Mouse (Mus musculus) adrenal gland, postnatal 14 days (tissue): ENCODE measurements around the gene Adipoq. TPM values are rescaled to one million over a fixed set of nuclear protein-coding genes. Genes with fewer than 3 reads are reported as not detected.
"Not testable (repeated sequence)": the region's sequence is repeated elsewhere in the genome, so short reads cannot be mapped to it uniquely, and the experiment has no call there.

ENCODE experiments used
- DNase-seq: peaks from one replicate; pipeline ENCODE4 v3.0.0; 2021; ENCODE audit warnings: mixed read lengths
- total RNA-seq: library from RNA; stranded (reverse); gene quantifications from 2 replicates; pipeline ENCODE4 v1.2.3, GENCODE M21; 2021

Adipoq gene
- total RNA-seq, 1 experiment from 2014 or later = 317 TPM

DNA sequence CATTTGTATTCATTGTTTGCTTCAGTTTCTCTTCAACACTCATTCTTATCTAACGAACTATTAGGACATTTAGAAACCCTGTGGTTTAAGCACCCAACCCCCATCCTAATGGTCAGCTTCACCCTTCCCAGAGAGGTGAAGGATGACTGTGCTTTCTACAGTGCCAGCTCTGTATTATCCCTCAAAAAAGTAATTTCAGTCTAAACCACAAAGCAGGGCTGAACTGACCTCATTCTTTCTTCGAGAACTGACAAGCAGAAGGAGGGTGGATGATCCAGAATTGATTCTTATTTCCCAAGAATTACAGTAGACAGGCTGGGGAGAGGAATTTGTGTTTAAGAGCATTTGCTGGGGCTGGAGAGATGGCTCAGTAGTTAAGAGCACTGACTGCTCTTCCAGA, 13.4 kb downstream of the Adipoq start:
- peak; percentile 30 for DNase-seq

DNA sequence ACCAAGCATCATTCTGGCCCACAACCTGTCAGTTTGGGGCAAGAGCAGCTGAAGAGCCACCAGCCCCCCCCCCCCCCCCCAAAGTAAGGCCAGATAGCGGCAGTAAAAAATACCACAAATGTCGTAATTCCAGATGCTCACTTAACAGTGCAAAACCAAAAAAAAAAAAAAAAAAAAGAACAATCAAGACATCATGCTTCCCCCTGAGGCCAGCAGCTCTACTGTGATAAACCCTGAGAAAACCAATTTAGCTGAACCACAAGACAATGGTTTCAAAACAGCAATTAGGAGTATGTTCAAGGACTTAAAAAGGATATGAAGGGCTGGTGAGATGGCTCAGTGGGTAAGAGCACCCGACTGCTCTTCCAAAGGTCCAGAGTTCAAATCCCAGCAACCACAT, 15.8 kb downstream of the Adipoq start:
- DNase-seq = no peak

DNA sequence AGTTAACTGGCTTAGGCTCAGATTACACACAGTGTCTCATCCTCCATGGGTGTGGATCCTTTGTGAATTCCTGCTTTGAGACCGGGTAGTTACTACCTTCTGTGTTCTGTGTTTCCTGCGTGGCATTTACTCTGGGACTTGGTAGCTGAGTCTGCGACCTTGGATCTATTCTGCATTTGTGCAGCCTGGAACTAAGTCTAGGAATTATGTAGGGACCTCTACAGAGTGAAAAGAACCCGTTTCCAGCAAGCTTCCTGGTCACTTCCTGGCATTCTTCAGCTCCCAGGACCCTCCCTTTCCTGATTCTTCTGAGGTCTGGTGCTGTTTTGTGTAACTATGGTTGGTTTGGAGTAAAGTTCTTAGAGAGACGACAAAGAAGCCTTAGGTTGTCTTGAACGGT, 18.1 kb downstream of the Adipoq start:
- no peak for DNase-seq

DNA sequence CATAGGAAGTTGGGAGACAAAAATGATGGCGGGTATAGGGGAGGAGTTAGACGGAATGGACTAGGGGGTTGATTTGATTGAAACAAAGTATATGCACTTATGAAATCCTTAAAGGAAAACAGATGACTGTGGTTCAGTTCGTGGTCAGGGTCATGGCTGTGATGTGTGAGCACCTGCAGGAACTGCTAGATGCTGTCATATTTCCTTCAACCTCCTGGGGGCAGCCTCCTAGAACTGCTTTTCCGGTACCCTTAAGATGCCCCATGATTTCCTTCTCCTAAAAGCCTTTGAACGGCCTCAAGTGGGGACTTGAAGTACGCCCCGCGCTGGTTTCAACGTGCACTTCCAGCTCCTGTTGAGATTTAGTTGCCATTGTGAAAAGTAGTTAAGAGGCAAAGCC, 19.1 kb downstream of the Adipoq start:
- no peak for DNase-seq

DNA sequence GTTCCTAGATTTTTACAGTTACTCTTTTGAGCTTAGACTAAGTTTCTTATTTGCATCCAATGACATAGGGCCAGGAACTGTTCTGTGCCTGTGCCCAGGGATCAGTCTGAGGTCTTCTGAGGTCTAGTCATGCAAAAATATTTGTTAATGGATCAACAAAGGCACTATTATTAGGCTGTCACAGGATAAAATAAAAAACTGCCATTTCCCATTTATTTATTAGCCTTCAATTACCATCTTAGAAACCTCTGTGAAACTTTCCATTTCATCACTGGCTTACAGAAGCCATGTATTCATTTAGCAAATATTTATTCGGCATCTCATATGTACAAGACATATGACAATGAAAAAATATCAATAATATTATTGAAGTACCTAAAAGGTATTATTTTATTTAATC, 20.3 kb downstream of the Adipoq start:
- no peak for DNase-seq

DNA sequence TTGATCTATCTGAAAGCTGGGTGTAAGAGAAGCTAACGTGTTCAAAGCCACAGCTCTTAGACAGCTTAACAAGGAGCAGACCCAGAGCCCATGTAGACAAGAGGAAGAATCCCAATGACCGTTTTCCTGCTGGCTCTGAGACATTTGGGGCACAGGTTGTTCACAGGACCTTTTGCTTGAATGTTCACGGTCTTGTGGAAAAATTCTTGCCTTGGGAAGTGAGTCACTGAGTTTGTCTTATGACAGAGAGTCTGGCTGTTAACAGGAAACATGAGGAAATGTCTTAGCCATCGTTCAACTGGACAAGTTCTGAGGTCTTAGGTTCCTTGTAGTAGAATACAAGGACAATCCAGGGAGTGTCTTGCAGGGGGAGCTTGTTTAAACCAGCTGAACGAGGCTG, 20.7 kb downstream of the Adipoq start:
- DNase-seq = peak; percentile 46

DNA sequence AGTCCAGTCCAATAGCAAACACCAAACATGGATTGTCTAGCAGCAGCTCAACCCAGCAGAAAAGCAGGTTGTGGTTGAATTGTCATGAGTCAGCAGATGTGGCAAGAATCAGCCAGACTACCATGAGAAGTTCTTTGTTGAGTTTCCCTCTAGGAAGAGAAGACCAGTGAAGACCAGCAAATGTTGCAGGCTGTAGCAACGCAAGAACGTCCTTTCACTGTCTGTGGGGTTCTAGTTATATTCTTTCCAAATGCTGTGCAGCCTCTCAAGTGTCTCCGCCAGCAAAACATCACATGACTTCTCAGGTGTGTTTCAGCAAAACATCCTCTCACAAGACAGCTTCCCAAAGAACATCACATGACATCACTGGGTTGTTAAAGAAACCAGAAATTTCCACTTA, 24.5 kb downstream of the Adipoq start:
- DNase-seq = no peak

DNA sequence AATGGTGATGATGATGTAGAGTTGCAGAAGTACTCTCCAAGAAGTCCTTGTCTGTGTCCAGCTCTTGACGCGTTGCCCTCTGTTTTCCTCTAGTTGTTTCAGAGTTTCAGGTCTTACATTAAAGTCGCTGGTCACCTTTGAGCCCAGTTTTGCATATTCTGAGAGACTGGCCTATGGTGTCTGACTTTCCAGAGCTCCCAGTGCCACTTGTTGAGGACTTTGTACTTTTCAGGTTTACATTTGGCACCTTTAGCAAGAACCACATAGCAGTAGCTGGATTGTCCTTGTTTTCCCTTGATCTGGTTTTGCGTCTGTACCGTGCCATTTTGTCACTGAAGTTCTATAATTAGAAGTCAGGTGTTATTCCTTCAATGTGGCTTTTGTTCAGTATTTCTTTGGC, 27.6 kb downstream of the Adipoq start:
- no peak for DNase-seq

DNA sequence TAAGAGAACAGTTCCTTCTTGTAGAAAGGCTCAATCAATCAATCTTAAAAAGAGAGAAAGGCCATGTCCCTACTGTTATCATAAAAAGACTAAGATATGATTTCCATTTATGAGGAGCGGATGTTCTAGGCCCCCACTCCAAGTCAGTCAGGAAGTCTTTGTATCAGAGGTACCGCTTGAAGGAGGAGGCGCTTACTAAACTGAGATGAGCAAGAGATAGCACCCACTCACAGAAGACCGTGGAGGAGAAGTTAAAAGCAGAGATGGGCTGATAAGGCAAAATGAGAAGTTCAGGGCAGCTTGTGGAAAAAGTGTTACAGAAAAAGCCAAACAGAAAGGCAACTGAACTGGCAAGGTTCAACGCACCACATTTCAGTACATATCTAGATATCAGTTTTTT, 28.5 kb downstream of the Adipoq start:
- DNase-seq = no peak

DNA sequence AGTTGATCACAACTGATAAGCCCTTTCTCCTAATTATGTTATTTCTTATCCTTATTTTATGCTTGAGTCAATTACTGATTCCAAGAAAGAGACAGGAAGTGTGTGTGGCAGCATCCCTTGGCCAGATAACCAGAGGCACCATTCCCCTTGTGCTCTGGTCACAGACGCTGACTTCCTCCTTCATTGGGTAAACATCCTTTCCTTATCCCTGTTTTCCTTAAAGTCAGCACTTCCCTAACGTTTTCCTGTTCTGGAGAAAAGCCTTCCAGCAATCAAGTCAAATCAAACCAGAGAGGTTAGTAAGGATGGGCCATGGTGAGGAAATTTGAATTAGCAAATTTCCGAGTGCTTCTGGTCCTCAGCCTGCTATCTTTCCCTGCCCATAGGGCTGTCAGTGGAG, 29.6 kb downstream of the Adipoq start:
- no peak for DNase-seq

DNA sequence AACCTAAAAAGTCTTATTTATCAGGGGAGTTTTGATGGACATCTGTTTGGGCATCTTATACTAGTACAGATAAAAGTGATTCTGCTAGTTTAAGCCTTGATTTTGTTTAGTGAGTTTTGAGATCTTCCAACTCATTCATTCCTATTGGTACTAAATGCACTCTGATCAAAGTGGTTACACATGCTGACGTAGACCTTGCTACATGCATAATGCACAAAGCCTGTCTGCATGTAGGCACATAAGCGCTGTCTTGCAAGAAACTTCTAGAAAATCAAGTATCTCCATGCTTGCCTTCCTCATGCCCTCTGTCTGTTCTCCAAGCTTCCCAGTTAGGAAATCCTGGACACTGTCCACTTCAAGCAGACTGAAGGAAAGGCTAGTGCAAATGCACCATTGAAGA, 31.5 kb downstream of the Adipoq start:
- DNase-seq = no peak

DNA sequence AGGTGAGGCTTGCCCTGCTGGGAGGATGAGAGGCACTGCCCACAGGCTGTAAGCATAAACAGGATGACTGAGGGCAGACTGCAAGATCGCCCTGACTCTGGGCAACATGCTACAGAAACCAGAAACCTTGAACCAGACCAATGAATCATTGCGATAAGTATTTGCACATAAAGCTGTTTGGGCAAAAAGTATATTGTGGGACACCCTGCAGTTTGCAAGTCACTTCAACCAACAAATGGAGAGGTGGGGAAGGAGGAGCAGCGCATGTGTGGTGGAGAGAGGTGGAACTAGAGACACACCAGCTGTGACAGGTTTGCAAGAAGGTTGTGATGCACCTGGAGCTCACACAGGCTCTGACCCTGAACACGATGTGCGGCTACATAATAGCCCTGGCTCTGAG, 32.5 kb downstream of the Adipoq start:
- DNase-seq = no peak

DNA sequence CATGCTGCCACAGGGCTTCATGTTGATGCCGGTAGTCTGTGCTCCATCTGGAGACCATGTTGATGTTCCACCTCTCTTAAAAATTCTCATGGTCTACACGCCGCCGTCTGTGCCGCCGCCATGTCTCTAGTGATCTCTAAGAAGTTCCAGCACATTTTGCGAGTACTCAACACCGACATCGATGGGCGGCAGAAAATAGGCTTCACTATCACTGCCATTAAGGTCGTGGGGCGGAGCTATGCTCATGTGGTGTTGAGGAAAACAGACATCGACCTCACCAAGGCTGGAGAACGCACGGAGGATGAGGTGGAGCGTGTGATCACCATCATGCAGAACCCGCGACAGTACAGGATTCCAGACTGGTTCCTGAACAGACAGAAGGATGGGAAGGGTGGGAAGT, 33.1 kb downstream of the Adipoq start:
- DNase-seq = not testable (repeated sequence)

DNA sequence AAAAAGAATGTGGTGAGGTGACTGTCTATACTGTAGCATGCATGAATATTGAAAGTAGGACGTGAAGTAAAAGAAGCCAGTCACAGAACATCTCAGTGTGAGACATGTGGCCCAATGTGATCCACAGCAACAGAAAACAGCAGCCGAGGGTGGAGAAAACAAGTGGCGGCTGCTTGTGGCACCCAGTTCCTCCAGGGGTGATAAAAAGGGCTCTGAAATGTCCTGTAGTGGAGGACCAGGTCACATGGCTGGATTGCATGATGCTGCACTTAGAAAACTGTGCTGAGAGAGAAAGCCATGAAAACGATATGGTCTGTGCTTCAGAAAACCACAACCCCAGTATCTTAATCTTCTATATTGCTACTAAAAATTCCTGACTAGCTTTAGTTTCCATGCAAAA, 34.7 kb downstream of the Adipoq start:
- no peak for DNase-seq

DNA sequence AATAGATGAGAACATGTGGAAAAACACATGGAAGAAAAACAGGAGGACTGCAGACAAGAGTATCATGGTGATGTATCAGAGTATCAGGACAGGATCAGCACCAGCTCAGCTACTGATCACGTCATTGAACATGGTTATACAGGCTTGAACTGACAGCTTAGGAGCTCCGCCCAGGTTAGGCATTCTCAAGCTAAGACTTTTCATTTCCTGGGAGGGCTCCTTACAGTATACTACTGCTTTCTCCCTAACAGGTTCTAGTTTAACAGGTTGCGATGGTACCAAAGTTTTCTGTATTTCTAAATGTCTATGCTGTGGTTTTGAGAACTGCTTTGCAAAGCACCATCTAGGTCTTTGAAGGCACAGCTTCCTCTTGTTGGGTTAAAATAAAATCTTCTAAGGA, 35.2 kb downstream of the Adipoq start:
- no peak for DNase-seq

DNA sequence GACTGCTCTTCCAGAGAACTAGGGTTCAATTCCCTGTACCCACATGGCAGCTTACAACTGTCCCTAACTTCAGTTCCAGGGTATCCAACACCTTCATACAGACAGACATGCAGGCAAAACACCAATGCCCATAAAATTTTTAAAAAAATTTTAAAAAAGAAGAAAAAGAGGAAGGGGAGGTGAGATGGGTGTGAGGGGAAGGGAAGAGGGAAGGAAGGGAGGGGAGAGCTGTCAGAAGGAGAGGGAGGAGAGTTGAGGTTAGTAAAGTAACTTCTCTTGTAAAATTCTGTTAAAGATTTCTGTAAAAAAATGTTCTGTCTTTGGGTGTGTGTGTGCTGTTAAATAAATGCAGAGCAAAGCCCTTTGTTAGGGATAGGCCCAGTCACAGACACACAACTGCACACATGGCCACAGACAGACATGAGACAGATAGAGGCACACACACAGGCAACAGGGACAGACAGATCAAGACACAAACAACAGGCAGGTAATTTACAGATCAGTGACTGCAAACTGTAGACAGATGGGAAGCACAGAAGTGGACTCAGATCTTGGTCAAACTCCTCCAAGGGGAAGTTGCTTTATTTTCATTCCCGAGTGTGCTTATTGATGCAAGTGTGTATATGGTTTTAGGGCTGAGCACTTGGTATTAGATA, 35.7 kb downstream of the Adipoq start:
- DNase-seq = no peak

DNA sequence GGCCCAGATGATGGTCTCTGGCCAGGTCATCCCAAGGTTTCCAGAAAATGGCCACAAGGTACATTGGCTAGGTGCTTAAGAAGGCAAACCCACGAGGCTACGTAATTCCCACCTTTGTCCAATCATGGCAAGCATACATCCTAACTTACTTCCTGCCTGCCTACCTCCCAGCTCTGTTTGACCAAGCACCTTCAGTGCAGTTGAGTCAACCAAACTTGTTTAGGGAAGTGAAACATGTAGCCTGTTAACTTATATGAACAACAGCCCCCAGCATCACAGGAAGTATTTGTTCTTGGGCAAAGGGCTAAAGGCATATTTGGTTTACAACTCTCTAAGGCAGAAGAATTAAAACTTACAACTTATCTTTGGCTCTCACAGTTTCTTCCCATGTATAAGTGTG, 39.5 kb downstream of the Adipoq start:
- DNase-seq = no peak

DNA sequence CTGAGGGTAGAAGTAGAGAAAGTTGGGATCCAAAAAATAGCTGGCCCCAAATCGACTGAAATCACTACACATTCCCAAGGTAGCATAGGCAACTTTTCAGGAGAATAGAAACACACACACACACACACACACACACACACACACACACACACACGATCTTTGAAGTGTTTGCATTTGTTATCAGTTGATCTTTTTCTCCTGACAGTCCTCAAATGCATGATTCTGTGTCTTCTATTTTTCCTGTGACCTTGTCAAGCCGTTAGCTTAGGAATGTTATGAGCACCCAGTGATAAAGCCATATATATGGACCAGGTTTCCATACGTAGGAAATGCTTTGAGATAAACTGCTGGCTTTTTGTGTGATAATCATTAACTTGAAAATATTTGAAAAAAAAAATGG, 40.1 kb downstream of the Adipoq start:
- no peak for DNase-seq

DNA sequence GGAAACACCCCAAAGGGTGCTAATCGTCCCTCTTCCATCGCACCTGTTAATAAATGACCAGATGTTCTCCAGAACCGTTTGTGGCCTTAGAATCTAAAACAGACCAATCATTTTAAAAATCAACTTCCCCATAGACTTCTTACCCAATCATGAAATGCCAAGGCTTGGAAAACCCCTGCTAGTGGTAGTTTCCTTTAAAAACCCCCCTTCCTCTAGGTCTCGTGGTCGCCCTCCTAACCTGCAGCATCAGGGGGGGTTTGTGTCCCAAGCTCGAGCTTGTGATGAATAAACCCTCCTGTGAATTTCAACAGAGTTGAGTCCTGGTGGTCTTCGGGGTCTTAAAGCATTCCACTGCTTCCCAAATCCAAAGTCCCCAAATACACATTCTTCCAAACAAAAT, 41.6 kb downstream of the Adipoq start:
- DNase-seq = no peak

DNA sequence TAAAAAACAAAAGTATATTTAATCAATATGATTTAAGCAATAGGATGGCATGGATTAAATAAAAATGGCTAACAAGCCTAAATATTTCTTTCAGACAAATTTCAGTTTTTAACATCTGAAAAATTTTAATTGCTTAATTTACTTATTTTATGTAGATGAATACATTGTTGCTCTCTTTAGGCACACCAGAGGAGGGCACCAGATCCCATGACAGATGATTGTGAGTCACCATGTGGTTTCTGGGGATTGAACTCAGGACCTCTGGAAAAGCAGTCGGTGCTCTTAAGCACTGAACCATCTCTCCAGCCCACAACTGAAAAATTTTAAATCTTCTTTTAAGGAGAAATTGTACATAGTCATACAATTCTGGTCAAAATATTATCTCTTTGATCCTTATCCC, 43.3 kb downstream of the Adipoq start:
- no peak for DNase-seq

DNA sequence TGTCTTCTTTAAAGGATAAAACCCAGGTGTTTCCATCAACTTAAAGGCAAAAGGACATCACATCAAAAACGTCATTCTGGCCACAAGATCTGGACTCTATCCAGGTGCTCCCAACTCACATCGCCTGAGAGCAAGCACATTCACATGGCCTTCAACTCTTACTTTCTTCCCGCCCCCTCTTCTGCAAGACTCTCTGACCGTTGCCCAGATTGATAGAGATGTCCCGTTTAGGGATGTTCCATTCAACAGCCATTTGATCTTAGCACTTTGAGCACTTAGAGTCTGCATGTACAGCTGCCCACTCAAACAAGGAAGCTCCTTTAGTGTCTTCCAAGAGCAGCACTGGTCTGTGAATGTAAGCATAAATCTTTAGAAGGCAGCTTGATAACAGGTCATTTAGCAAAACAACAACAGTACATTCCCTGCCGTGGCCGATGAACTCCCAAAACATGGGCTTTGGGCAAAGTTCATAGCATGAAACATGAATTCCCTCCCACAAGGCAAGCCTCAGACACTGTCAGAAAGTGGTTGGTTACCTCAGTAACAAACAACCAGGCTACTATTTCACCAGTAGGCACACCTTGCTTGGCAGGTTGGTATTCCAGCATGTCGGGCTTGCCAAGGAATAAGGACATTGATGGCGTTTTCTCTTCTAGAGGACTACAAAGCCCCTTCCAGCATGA, 45.4 kb downstream of the Adipoq start:
- no peak for DNase-seq

DNA sequence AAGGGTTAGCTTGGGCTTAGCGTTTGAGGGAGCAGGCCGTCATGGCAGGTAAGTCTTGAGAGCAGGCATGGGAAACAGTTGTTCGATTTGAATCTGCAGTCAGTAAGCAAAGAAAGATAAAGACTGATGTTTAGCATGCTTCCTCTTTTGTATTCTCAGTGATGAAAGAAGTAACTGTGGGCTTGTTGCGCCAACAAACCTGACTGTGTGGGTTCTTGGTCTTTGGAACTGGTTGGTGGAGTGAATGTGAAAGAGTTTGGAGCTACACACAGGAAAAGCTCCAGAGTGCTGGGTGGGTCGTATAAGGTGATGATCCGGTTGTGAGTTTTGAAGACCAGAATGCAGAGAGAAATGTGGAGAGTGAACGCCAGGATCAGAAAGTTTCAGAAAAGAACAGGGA, 49.3 kb downstream of the Adipoq start:
- DNase-seq = no peak

DNA sequence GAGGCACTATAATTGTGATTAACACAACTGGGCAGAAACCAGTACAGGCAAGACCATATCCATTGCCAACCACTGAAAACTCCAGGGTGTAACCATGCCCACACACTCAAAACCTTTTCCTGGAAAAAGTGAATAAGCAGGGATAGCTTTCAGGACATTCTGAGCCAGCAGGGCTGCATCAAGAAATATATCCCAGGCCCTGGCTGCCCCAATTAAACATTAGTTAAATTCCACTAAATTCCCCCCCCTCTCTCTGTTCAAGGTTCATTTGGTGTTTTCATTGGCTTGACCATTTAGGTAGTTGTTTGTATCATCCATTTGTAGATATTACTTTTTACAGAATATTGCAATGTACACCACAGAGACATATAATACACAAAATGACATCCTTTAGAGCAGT, 50.0 kb downstream of the Adipoq start:
- DNase-seq = no peak

DNA sequence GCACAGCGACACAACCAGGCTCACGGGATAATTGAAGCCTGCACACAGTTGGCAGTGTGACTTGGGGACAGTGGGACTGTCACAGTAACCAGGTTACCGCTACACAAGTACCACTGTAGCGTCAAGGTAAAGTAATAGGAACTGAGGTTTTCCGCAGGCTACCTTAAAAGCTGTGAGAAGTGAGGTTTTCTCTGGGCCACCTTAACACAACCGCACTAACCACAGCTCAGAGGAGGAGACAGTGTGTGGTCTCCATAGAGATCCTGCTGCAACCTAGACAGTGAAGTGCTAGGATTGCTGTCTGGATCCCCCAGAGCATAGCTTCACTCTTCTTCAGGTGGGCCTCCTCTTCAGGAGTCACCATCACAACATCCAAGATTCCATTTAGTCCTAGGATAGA, 50.5 kb downstream of the Adipoq start:
- DNase-seq = no peak

DNA sequence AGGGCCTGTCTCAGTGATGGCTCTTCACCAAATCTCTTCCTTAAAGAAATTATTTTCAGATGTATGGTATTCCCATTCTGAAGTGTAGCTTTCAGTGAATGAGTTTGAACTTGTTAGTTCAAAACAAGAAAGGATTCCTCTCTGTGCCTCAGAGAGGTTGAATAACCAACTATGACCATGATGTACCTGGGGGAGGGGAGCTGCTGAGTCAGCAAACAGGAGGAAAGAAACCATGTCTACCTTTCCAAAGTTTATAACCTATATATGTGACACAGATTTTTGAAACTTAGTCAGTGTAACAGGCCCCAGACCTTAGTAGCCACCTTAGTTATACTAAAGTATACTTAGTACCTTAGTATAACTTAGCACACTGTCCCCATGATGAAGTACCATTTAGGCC, 55.2 kb downstream of the Adipoq start:
- no peak for DNase-seq
